Mouse (Mus musculus) central nervous system, embryonic 18 days (tissue): Measurements from ENCODE around the gene Pitpnm1. TPM values are rescaled to one million over a fixed set of nuclear protein-coding genes. Genes with fewer than 3 reads are reported as not detected.

Experiments used
- polyA plus RNA-seq: library from polyadenylated mRNA; depleted of rRNA; stranded (reverse); fragments of >200 nt; gene quantifications from 2 replicates; pipeline ENCODE4 v1.2.3, GENCODE M21; 2012; rRNA removed

Gene Pitpnm1
- 217 and 226 TPM in 2 replicates for polyA plus RNA-seq

DNA sequence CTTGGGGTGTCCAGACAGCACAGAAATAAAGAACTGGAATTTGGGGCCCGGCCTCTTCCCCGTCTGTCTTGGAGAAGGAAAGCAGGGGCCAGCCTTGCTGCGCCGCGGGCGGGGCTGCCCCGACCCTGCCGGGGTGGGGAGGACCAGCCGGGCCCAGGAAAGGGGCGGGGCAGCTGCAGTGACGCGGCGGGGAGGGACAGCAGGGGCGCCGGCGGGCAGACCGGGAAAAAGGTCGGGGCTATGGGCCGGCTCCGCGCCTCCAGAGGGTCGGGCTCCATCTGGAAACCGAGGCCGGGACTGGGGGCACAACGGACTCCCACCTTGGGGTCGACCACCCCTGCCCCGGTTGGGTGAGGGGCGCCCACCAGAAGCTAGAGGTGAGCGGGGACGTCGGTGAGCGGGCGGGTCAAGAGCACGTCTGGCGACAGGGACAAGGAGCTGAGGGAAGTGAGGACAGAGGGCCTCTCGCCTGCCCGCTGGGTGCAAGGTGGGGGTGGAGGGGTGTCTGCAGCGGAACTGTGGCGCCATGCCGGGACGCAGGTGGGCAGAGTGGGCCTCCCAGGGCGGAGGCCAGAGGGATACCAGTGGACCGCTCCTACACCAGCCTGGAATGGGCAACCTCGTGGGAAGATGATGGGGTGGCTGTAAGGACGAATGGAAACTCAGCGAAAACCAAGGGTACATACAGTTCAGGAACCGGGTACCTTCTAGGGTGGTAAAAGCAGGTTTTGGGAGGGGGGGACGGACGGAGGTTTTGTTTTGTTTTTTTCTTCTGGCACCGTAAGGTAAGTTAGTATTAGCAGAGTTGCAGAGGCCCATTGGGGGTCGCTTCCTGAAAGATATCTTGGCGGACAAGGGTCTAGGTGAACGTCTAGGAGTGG, at the start of gene Pitpnm1:
Gene Pitpnm1, plus strand, starts transcription at position 162 of the 881 bp plus-strand sequence.

DNA sequence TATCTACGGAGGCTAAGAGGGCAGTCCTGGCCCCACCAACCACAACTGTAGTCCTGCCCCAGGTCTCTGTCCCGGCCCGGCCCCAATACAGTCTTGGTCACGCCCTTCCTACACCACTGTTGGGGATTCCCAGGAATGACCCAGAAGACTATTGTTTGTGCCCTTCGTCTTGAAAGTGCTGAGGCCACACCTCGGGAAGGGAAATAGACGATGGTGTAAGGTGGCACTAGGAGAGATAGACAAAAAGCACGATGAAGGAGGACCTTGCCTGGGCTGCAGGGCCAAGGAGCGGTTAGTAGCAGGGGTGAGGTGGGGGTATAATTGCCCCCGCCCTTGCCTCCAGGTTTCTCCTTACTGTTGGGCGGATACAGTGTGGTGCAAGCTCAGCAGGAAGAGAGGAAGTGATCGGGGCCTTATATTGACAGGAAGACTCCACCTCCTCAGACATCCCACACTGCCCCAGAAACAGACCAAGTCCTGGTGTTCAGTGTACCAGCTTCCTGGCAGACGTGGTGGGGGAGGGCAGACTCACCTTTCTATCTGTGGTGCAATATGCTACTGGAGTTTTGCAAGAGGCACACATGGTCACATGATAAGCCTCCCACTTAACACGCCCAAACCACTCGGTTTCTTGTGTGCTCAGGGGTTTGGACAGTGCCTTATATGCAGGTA, 40.6 kb upstream of the Pitpnm1 start, which contains the start of gene Gstp3:
Gene Gstp3, minus strand, starts transcription at position 501 of the 672 bp plus-strand sequence.

DNA sequence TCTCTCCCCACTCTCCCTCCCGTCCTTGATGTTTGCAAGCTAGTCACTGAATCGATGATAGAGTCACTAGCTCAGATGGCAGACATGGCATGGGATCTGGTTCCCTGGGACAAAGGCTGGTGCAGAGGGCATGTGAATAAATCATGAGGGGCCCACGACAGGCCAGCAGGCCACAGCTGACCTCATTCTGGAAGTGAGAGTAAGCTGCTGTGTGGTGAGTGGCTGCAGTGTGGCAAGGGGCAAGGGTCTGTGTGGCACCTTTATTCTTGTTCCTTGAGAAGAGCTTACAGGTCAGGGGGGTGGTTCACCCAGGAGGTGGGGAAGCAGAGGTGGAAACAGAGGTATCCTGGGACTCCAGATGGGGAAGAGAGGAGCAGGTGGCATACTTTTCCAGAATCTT, 18.4 kb upstream of the Pitpnm1 start, which contains the start of gene Cabp2:
Gene Cabp2, plus strand, starts transcription at position 185 of the 400 bp plus-strand sequence.

DNA sequence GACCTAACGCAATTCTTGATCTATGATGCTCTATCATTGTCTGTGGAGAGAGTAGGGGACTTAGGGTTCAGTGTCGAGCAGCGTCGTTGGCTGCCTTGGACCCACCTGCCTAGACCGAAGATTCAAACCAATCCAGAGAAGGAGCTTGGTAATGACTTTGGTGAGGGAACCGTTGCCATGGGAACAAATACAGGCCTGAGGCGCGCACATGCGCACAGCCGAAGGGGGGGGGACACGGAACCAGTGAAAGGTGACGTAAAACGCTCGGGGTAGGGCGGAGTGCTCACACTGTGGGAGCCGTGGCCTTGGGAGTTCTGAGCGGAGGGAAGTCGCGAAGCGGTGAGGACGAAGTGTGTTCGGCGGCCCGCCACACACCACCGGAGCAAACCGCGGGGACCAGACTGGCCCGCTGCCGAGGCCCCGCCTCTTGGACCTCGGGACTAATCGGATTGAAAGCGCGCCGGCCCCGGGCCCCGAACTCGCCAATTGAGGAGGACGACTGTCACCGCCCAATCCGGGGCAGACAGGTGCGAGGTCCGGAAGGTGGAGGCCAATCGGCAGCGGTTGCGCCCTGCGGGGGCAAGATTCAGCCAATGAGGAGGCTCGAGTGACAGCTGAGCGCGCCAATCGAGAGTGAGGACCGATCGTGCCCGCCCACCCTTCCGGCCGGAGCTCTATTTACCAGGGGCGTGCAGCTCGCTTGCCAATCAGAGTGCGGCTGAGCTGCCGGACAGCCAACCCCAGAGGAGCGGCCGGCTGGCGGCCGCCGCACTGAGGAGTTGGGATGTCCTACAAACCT, 3.0 kb upstream of the Pitpnm1 start, which contains the start of gene Cdk2ap2:
Gene Cdk2ap2, plus strand, starts transcription at position 541 of the 799 bp plus-strand sequence.

DNA sequence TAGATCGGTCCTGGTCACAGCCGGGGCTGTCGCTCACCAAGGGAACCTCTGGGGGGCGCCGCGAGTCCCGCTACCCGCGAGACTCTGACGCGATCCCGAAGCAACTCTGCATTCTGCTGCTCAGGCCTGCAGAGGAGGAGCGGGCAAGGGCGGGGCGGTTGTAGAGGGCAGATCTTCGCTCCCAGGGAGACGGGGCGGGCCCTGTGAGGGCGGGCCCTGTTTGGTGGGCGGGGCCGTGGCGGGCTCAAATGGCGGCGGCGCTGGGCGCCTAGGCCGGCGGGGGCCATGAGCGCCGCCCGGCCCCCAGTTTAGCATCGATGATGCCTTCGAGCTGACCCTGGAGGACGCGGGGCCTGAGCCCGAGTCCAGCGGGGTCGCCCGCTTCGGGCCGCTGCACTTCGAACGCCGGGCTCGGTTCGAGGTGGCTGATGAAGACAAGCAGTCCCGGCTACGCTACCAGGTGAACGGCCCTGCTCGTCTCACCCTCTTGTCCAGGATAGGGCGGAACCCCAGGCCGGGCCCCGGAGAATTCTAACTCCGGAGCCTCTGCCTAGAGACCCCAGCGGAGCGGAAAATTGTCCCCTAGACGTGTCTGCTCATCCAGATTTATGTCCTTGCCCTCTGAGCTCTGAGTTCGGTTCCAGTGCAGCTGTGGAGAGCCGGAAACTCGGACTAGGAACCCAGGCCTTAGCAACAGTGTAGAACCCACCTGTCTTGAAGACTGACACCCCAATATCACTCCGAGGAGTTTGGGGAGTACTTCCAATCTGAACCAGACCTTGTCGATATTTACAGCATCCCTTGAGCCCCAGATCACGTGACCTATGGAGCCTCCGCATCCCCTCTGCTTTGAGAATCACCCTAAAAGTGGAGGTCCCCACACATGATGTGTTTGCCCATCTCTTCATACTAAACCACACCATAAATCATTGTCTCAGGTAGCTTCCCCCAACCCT, 26.2 kb downstream of the Pitpnm1 start, which contains the start of gene Aip:
Gene Aip, minus strand, starts transcription at position 118 of the 956 bp plus-strand sequence.

DNA sequence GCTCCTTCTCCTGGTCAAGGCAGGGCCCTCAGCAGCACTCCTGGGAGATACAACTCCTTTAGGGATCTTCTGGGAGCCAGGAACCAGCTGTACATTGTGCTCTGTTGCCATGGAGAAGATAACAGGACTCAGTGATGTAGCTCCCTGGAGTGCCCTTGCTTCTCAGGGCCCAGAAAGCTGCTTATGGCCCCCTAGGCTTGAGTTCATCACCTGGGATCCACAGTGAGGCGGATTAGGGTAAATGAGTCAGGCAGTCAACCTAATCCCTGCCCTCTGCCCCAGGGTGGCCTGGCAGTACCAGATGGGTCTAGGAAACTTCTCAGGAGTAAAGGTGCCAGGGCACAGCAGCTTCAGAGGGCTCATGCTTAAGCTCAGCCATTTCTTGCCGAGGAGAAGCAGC, 39.6 kb downstream of the Pitpnm1 start, which contains the start of gene Gpr152:
Gene Gpr152, plus strand, starts transcription at position 342 of the 400 bp plus-strand sequence.

DNA sequence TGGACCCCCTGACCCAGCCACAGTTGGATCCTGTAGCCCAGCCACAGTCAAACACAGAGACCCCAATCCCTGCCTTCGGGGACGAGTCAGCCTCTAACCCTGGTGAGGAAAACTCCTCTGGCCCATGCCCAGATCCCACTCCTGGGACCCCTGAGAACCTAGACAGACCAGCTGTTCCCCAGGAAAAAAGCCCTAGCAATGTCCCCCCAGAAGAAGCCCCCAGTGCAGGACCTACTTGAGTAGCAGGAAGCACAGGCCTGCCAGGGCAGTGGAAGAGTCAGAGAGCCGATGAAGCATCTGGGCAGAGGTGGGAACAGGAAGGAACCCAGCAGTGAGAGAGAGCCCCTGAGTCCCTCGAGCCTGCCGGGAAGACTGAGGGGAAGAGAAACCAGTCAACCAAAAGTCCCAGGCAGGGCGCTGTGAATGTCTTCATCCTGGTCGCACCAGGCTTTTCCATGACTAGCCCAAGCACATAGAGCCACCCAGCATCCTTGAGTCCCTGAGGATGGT, 44.0 kb downstream of the Pitpnm1 start, which contains the start of gene Cabp4:
Gene Cabp4, minus strand, starts transcription at position 275 of the 510 bp plus-strand sequence.

DNA sequence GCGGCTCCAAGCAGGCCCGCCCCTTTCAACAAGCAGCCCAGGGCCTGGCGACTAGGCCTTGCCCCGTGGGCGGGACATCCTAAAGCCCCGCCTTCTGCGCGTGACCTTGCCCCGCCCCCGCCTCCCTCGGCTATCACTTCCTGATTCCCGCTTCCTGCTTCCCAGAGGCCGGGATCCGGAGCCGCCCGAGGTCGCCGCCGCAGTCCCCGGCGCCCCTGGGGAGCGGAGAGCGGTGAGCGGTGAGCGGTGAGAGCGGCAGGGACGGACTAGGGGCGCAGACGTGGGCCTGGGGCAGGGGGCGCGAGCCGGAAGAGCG, 48.7 kb downstream of the Pitpnm1 start, which contains the start of gene Coro1b:
Gene Coro1b, plus strand, starts transcription at position 129 of the 316 bp plus-strand sequence.

DNA sequence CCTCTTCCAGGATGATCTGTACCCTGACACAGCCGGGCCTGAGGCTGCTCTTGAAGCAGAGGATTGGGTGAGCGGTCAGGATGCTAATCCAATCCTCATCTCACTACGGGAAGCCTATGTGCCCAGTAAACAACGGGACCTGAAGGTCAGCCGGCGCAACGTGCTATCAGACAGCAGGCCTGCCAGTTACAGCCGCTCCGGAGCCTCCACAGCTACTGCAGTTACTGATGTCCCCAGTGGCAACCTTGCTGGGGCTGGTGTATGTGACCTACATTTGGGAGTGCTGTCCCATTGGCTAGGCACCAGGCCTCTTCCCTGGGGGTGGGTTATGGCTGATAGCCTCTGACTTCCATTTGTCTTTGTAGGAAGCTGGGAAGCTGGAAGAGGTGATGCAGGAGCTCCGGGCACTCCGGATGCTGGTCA, 53.4 kb downstream of the Pitpnm1 start, which contains the start of gene Ptprcap:
Gene Ptprcap, plus strand, starts transcription at position 373 of the 423 bp plus-strand sequence.

DNA sequence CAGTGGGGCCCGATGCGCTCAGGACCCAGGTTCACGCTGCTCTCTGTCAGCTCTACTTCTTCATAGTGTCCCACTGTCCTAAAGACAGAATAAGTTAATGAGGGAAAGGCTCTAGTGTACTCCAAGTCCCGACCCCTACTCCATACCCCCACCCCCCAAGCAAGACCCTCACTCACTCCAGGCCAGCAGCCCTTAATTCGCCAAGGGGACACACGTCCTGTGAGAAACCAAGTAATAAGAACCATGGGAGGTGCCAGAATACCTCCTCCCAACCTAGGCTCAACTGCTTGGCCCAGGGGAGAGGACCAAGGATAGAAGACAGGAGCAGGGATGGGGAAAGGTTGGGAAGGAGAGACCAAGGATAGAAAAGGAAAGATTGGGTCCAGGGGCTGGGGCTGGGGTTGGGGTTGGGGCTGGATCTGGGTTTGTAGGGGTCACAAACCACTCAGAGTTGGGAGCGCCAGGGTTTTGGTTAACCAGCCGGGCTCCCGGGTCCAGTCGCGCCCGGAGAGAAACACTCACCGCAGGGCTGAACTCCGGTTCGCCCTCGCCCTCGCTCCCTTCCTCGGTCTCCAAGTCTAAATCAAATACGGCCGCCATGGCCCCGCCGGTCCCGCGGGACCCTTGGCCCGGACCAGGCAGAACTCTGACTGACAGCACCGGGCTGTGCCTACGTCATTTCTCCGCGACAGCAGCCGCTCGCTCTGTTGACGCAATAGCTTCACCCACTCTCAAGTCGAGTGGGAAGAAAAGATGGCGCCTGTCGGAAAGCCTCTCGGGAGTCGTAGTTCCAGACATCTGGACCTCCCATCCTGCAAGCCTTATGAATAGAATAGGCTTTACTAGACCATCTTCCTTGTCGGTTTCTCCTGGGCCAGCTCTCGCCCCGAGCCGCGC, 63.1 kb downstream of the Pitpnm1 start, which contains the start of gene Rps6kb2:
Gene Rps6kb2, minus strand, starts transcription at position 709 of the 897 bp plus-strand sequence.

Other genes starting within 250 kb of the Pitpnm1 start
- gene Chka, start 248.2 kb upstream of the Pitpnm1 start, polyA plus RNA-seq = 111 and 120 TPM in 2 replicates
- gene Tcirg1, start 192.9 kb upstream of the Pitpnm1 start, polyA plus RNA-seq = 37.4 and 44.0 TPM in 2 replicates
- gene Ndufs8, start 187.2 kb upstream of the Pitpnm1 start, polyA plus RNA-seq = 198 and 215 TPM in 2 replicates
- gene Aldh3b1, start 170.2 kb upstream of the Pitpnm1 start, polyA plus RNA-seq = 1.9 and 2.2 TPM in 2 replicates
- 10.5 and 11.1 TPM in 2 replicates for gene Unc93b1, start 164.8 kb upstream of the Pitpnm1 start, polyA plus RNA-seq
- 0.03 TPM in 2 replicates for gene Aldh3b3, start 141.4 kb upstream of the Pitpnm1 start, polyA plus RNA-seq
- 1.4 and 1.5 TPM in 2 replicates for gene Aldh3b2, start 127.7 kb upstream of the Pitpnm1 start, polyA plus RNA-seq
- gene Acy3, start 113.4 kb upstream of the Pitpnm1 start, polyA plus RNA-seq = 2.5 and 3.3 TPM in 2 replicates
- gene Tbx10, start 107.2 kb upstream of the Pitpnm1 start, polyA plus RNA-seq = 0.04 and 0.07 TPM in 2 replicates
- 10.6 and 16.8 TPM in 2 replicates for gene Nudt8, start 99.4 kb upstream of the Pitpnm1 start, polyA plus RNA-seq
- 8.0 and 9.6 TPM in 2 replicates for gene Gm49405, start 99.4 kb upstream of the Pitpnm1 start, polyA plus RNA-seq
- 25.8 and 27.8 TPM in 2 replicates for gene Doc2g, start 96.7 kb upstream of the Pitpnm1 start, polyA plus RNA-seq
- 204 and 205 TPM in 2 replicates for gene Ndufv1, start 87.2 kb upstream of the Pitpnm1 start, polyA plus RNA-seq
- gene Gstp1, start 62.0 kb upstream of the Pitpnm1 start, polyA plus RNA-seq = 361 and 368 TPM in 2 replicates
- 3.1 and 10.4 TPM in 2 replicates for gene Gstp2, start 54.0 kb upstream of the Pitpnm1 start, polyA plus RNA-seq
- gene Gstp3, start 40.4 kb upstream of the Pitpnm1 start, polyA plus RNA-seq = not detected in 2 replicates
- gene Cabp2, start 18.4 kb upstream of the Pitpnm1 start, polyA plus RNA-seq = 0.25 TPM in 1 of 2 replicates, not detected in the other
- gene Cdk2ap2, start 2.8 kb upstream of the Pitpnm1 start, polyA plus RNA-seq = 61.3 and 62.9 TPM in 2 replicates
- gene Aip, start 25.9 kb downstream of the Pitpnm1 start, polyA plus RNA-seq = 116 and 124 TPM in 2 replicates
- gene Gpr152, start 39.8 kb downstream of the Pitpnm1 start, polyA plus RNA-seq = 0.03 and 0.06 TPM in 2 replicates
- 0.08 and 0.12 TPM in 2 replicates for gene Cabp4, start 44.0 kb downstream of the Pitpnm1 start, polyA plus RNA-seq
- gene Coro1b, start 48.6 kb downstream of the Pitpnm1 start, polyA plus RNA-seq = 261 and 276 TPM in 2 replicates
- 1.1 and 1.3 TPM in 2 replicates for gene Ptprcap, start 53.6 kb downstream of the Pitpnm1 start, polyA plus RNA-seq
- gene Rps6kb2, start 63.4 kb downstream of the Pitpnm1 start, polyA plus RNA-seq = 60.8 and 68.3 TPM in 2 replicates
- 4.6 and 4.9 TPM in 2 replicates for gene Carns1, start 75.5 kb downstream of the Pitpnm1 start, polyA plus RNA-seq
- gene Tbc1d10c, start 91.3 kb downstream of the Pitpnm1 start, polyA plus RNA-seq = 1.7 and 2.6 TPM in 2 replicates
- 380 and 382 TPM in 2 replicates for gene Ppp1ca, start 92.1 kb downstream of the Pitpnm1 start, polyA plus RNA-seq
- gene Rad9a, start 101.7 kb downstream of the Pitpnm1 start, polyA plus RNA-seq = 30.2 and 30.5 TPM in 2 replicates
- 3.0 and 3.1 TPM in 2 replicates for gene Clcf1, start 114.2 kb downstream of the Pitpnm1 start, polyA plus RNA-seq
- gene AC109138.7, start 114.4 kb downstream of the Pitpnm1 start, polyA plus RNA-seq = not detected in 2 replicates
- 29.7 and 31.3 TPM in 2 replicates for gene Pold4, start 131.9 kb downstream of the Pitpnm1 start, polyA plus RNA-seq
- gene Ssh3, start 169.2 kb downstream of the Pitpnm1 start, polyA plus RNA-seq = 75.1 and 87.8 TPM in 2 replicates
- gene Ankrd13d, start 183.1 kb downstream of the Pitpnm1 start, polyA plus RNA-seq = 85.6 and 86.4 TPM in 2 replicates
- 118 and 127 TPM in 2 replicates for gene Grk2, start 206.2 kb downstream of the Pitpnm1 start, polyA plus RNA-seq